Comparison of ENCODE assay signal across 8 mouse cellular contexts in the genomic region with DNA sequence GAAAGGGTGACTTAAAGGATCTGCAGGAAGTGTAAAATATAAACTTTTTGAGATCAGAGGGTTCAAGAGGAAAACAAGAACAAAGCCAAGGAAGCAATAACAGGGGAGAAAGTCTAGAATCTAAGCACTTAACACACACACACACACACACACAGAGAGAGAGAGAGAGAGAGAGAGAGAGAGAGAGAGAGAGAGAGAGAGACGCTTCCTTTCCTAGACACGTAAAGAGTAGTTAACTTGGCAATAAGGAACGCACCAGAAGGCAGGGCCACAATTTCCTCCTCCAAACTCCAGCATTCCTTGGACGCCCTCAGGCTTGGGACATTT. TPM values are rescaled to one million over a fixed set of nuclear protein-coding genes. Genes with fewer than 3 reads are reported as not detected.
DNase-seq lines count a peak whose midpoint lies in the region; ATAC-seq and TF ChIP-seq lines count a peak whose summit lies in the region.

No protein-coding gene starts in this region.

- no peak for ATAC-seq in kidney, embryonic 14.5 days (ENCODE audit: low FRiP score, low TSS enrichment)
- ATAC-seq in hindbrain, embryonic 15.5 days (ENCODE audit: low FRiP score, low read depth) = no peak
- ATAC-seq in midbrain, embryonic 16.5 days = no peak

- no peak; the same call in 1 of the 2 replicates for TF ChIP-seq POLR2A in bone marrow, adult 2 months (IDR thresholded peaks at IDR 0.05; ENCODE audit: borderline replicate concordance, control insufficient read depth, low read depth, low read length)

- no peaks in the 10 kb centered on the region for H3K9me3 ChIP-seq in kidney, embryonic 14.5 days (ENCODE audit: control insufficient read depth, low read length)
- H3K9me3 ChIP-seq in hindbrain, embryonic 15.5 days = no peaks in the 10 kb centered on the region
- H3K9me3 ChIP-seq in midbrain, embryonic 16.5 days (replicated peaks; ENCODE audit: control insufficient read depth, low read length, poor library complexity, severe bottlenecking) = no peaks in the 10 kb centered on the region

- no peak for DNase-seq in kidney, postnatal 25 days
- no peak for DNase-seq in Muller cell, postnatal 12 days (ENCODE audit: inconsistent ontology term)
- DNase-seq in right cerebral cortex, postnatal 25 days = no peak
- DNase-seq in cerebellum, postnatal 25 days = no peak

- peaks cover 15% of the 10 kb centered on the region; the same call in 1 of the 2 replicates for H3K4me1 ChIP-seq in kidney, embryonic 14.5 days (ENCODE audit: control insufficient read depth, insufficient read depth, low read length)
- H3K4me1 ChIP-seq in bone marrow, adult 2 months (ENCODE audit: control insufficient read depth, insufficient read depth, low read length) = no peaks in the 10 kb centered on the region; the same call in none of the 2 replicates
- peaks cover 34% of the 10 kb centered on the region for H3K4me1 ChIP-seq in hindbrain, embryonic 15.5 days (replicated peaks)
- H3K4me1 ChIP-seq in midbrain, embryonic 16.5 days (ENCODE audit: control insufficient read depth, insufficient read depth, low read length) = peaks cover 23% of the 10 kb centered on the region

- H3K4me3 ChIP-seq in kidney, embryonic 14.5 days (ENCODE audit: low read length) = peak overlapping the region; percentile 82
- H3K4me3 ChIP-seq in bone marrow, adult 2 months (replicated peaks; ENCODE audit: control insufficient read depth, low read depth, low read length) = peak overlapping the region; percentile 99
- H3K4me3 ChIP-seq in hindbrain, embryonic 15.5 days = peak overlapping the region; percentile 60
- H3K4me3 ChIP-seq in midbrain, embryonic 16.5 days (ENCODE audit: low read depth, low read length) = peak overlapping the region; percentile 70

- 0 out of 2 replicates have a peak, but pooled peaks have one; percentile 0 for TF ChIP-seq CTCF in bone marrow, adult 2 months (IDR thresholded peaks at IDR 0.05; ENCODE audit: control insufficient read depth, insufficient read depth, low read length)

- H3K27ac ChIP-seq in kidney, embryonic 14.5 days (ENCODE audit: low read depth, low read length) = peak overlapping the region; percentile 96
- no peak overlapping the region for H3K27ac ChIP-seq in bone marrow, adult 2 months (ENCODE audit: control insufficient read depth, insufficient read depth, low read depth, low read length, poor library complexity)
- peak overlapping the region; percentile 88 for H3K27ac ChIP-seq in hindbrain, embryonic 15.5 days (replicated peaks)
- H3K27ac ChIP-seq in midbrain, embryonic 16.5 days (ENCODE audit: low read length) = peak overlapping the region; percentile 89

- 0% methylated on average over 4 of the region's 4 CpGs for WGBS in kidney, embryonic 14.5 days
- WGBS in bone marrow, adult 2 months = 1% methylated on average over 4 of the region's 4 CpGs
- 0% methylated on average over 4 of the region's 4 CpGs for WGBS in hindbrain, embryonic 15.5 days
- WGBS in midbrain, embryonic 16.5 days = 3% methylated on average over 4 of the region's 4 CpGs

- H3K4me2 ChIP-seq in kidney, embryonic 14.5 days (replicated peaks; ENCODE audit: low read depth, low read length) = peak overlapping the region; percentile 69
- peak overlapping the region; percentile 89 for H3K4me2 ChIP-seq in hindbrain, embryonic 15.5 days
- H3K4me2 ChIP-seq in midbrain, embryonic 16.5 days (ENCODE audit: low read length) = peak overlapping the region; percentile 93

- peak overlapping the region; percentile 74 for H3K9ac ChIP-seq in kidney, embryonic 14.5 days (ENCODE audit: low read depth, low read length)
- H3K9ac ChIP-seq in hindbrain, embryonic 15.5 days = peak overlapping the region; percentile 57
- H3K9ac ChIP-seq in midbrain, embryonic 16.5 days (ENCODE audit: low read depth, low read length) = peak overlapping the region; percentile 86

- H3K36me3 ChIP-seq in kidney, embryonic 14.5 days (ENCODE audit: control insufficient read depth, insufficient read depth, low read length) = no peaks in the 10 kb centered on the region
- H3K36me3 ChIP-seq in hindbrain, embryonic 15.5 days = no peaks in the 10 kb centered on the region
- no peaks in the 10 kb centered on the region for H3K36me3 ChIP-seq in midbrain, embryonic 16.5 days (ENCODE audit: control insufficient read depth, insufficient read depth, low read length)

- no peaks in the 10 kb centered on the region for H3K27me3 ChIP-seq in kidney, embryonic 14.5 days (ENCODE audit: control insufficient read depth, insufficient read depth, low read length)
- H3K27me3 ChIP-seq in hindbrain, embryonic 15.5 days = no peaks in the 10 kb centered on the region
- no peaks in the 10 kb centered on the region for H3K27me3 ChIP-seq in midbrain, embryonic 16.5 days (ENCODE audit: control insufficient read depth, insufficient read depth, low read depth, low read length)

RNA-seq across cellular contexts. Expression of gene Arfip1, which starts 0.8 kb away (rescaled TPM):
- 34.4 and 44.6 TPM in 2 replicates for polyA plus RNA-seq in kidney, embryonic 14.5 days (2014; fragmentation: Nextera tagmentation; extraction: Ambion mirVana)
- polyA plus RNA-seq in bone marrow, adult 2 months (2011; ENCODE audit: insufficient read depth, insufficient read length, low replicate concordance, missing spikeins) = 5.5 and 9.6 TPM in 2 replicates
- polyA plus RNA-seq in hindbrain, embryonic 15.5 days (2015; fragmentation: Nextera tagmentation; extraction: Ambion mirVana) = 22.5 and 23.1 TPM in 2 replicates
- 22.1 and 22.4 TPM in 2 replicates for polyA plus RNA-seq in midbrain, embryonic 16.5 days (2015; fragmentation: Nextera tagmentation; extraction: Ambion mirVana)

RNA-seq across cellular contexts. Expression of gene Tigd4, which starts 11.7 kb away (rescaled TPM):
- not detected in 2 replicates for polyA plus RNA-seq in kidney, embryonic 14.5 days (2014; fragmentation: Nextera tagmentation; extraction: Ambion mirVana)
- polyA plus RNA-seq in bone marrow, adult 2 months (2011; ENCODE audit: insufficient read depth, insufficient read length, low replicate concordance, missing spikeins) = not detected in 2 replicates
- not detected in 2 replicates for polyA plus RNA-seq in hindbrain, embryonic 15.5 days (2015; fragmentation: Nextera tagmentation; extraction: Ambion mirVana)
- not detected in 2 replicates for polyA plus RNA-seq in midbrain, embryonic 16.5 days (2015; fragmentation: Nextera tagmentation; extraction: Ambion mirVana)
